Mouse (Mus musculus) ovary, adult 18-20 months (tissue): Measurements from ENCODE around the gene Il5.
A peak's percentile ranks its signal among the peaks of the same experiment; 100 is the strongest.

ENCODE experiments used
- DNase-seq: peaks from one replicate; pipeline ENCODE4 v3.0.0; 2022; ENCODE audit warnings: low spot score, mixed read lengths

Gene Il5

GRCm38 (mm10) chr11:53720715-53721114 lies at the start of gene Il5:
Il5 (plus strand) TSS chr11:53720794.
- no peak for DNase-seq

GRCm38 (mm10) chr11:53671414-53671813 lies 49.2 kb upstream of the Il5 start:
- no peak for DNase-seq

GRCm38 (mm10) chr11:53680141-53680540 lies 40.5 kb upstream of the Il5 start:
- DNase-seq, result no peak

GRCm38 (mm10) chr11:53681686-53682085 lies 38.9 kb upstream of the Il5 start:
- no peak for DNase-seq

- DNase-seq, result no peak
Measured at GRCm38 (mm10) chr11:53682170-53682569, 38.4 kb upstream of the Il5 start.

- DNase-seq, result no peak
Measured at GRCm38 (mm10) chr11:53682994-53683530, 37.5 kb upstream of the Il5 start.

- no peak for DNase-seq
Measured at GRCm38 (mm10) chr11:53691979-53692378, 28.6 kb upstream of the Il5 start.

GRCm38 (mm10) chr11:53698521-53698920 lies 22.1 kb upstream of the Il5 start:
- DNase-seq, result no peak

GRCm38 (mm10) chr11:53699351-53699750 lies 21.2 kb upstream of the Il5 start:
- DNase-seq, result no peak

- DNase-seq, result peak; percentile 6
Measured at GRCm38 (mm10) chr11:53706236-53706933, 14.2 kb upstream of the Il5 start.

GRCm38 (mm10) chr11:53706934-53707717 lies 13.5 kb upstream of the Il5 start, which contains the start of gene Rad50:
Rad50 (minus strand) TSS chr11:53707319.
- peak; percentile 88 for DNase-seq

- DNase-seq, result no peak
Measured at GRCm38 (mm10) chr11:53707718-53708009, 12.9 kb upstream of the Il5 start.

GRCm38 (mm10) chr11:53719701-53720100 lies 893 bp upstream of the Il5 start:
- no peak for DNase-seq

- DNase-seq, result no peak
Measured at GRCm38 (mm10) chr11:53731457-53731856, 10.9 kb downstream of the Il5 start.

- DNase-seq, result no peak
Measured at GRCm38 (mm10) chr11:53732244-53732643, 11.7 kb downstream of the Il5 start.

- DNase-seq, result no peak
Measured at GRCm38 (mm10) chr11:53733824-53734223, 13.2 kb downstream of the Il5 start.

- no peak for DNase-seq
Measured at GRCm38 (mm10) chr11:53734431-53734830, 13.8 kb downstream of the Il5 start.

- no peak for DNase-seq
Measured at GRCm38 (mm10) chr11:53734970-53735681, 14.5 kb downstream of the Il5 start.

- peak; percentile 24 for DNase-seq
Measured at GRCm38 (mm10) chr11:53735682-53736245, 15.2 kb downstream of the Il5 start.

- peak; percentile 49 for DNase-seq
Measured at GRCm38 (mm10) chr11:53736771-53737572, 16.4 kb downstream of the Il5 start.

GRCm38 (mm10) chr11:53737573-53737946 lies 17.0 kb downstream of the Il5 start:
- no peak for DNase-seq
